Mouse (Mus musculus) thymus, postnatal 25 days (tissue): ENCODE measurements around the gene Srrm1.
"Not testable (repeated sequence)": the region's sequence is repeated elsewhere in the genome, so short reads cannot be mapped to it uniquely, and the experiment has no call there.

Experiments
- DNase-seq: peaks from one replicate; pipeline ENCODE4 v3.0.0; 2022

Srrm1 gene

DNA sequence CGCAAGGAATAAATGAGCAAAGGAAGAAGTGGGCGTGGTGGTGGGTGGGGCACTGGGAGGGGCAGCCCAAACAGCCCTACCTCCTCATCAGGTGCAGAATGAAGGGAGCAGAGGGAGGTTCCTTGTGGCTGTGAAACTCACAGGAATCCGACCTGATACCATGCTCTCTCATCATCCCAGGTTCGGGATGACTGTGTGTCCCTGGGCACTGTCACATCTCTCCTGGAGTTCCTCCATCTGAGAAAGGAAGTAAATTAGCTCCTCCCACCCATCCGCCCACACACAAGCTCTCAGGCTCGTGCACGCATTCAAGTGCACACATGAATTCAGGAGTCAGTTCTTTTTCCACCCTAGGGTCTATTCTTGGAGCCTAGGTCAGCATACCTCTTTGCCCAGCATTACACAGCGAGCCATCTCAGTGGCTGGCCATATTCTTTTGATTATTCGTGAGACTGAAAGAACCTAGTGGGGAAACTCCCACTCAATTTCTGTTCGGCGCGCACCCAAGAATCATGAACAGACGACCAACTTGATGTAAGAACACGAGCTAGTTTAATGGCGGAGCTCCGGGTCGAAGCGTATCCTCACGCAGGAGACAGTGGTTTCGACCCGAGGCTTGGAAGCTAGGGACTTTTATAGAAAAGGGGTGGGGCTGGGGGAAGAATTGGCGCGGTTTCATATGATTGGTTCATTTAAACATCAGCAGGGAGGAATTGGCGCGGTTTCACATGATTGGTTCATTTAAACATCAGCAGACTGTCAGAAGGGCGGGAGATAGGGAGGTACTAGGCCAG is 52.7 kb downstream of the Srrm1 start:
- peak; percentile 9 for DNase-seq

DNA sequence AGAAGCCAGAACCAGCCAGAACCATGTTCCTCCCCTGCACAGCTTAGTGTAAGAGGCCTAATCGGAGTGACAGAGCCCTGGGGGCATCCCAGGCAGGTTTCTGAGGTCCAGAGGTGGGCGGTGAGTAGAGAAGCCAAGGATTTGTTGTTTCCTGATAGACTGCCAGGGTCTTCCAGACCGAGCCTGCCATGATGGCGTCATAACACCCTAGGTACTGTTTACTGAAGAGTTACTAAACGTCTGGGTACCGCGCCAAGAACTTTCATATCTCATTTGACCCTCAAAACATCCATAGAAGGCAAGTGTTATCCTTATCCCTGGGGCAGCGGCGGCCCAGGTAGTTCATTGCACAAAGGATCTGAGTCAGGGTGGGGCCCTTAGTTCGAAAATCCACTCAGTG is 54.4 kb downstream of the Srrm1 start:
- DNase-seq, result no peak

DNA sequence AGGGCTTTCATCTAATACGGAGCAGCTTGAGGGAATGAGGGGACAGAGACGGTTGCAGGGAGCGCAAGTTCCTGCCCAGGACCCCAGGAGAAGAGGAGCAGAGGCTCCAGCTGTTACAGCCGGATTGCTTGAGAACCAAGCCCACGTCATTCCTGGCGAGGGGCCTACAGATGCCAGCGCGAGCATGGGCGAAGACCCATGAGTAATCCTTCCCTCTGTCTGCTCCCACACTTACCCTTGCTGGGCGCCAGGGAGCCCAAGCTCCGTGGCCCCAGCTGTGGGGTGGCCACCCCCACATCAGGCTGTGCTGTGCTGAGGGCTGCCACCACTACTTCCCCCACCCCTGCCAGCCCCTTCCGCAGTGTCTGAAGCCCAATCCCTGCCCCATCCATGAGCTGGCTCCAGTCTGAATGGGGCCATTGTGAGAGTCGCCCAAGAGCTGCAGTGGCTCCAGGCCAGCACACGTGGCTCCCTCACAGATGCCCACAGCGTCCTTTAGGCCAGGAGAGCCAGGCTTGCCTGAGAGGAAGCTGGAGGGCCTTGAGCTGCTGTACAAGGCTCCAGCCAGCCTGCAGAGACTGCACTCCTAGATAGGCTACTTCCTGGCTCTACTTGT is 55.1 kb downstream of the Srrm1 start:
- no peak for DNase-seq

DNA sequence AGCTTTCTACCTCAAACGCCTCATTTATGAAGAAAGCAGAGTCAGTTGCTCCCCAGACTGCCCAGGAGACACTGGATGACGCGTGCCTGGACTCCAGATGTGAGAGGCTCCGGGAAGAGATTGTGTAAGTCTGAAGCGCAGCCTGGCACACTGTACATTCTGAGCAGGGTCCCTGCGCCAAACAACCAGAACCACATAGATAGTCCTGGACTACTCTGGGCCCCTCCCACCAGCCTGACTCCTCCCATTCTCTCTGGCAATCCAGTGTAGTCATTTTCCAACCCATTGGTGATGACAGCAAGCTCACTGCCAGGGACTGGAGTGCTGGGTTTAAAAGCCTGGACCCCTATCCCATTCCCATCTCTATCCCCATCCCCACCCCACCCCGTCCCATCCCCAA is 56.0 kb downstream of the Srrm1 start:
- DNase-seq, result no peak

DNA sequence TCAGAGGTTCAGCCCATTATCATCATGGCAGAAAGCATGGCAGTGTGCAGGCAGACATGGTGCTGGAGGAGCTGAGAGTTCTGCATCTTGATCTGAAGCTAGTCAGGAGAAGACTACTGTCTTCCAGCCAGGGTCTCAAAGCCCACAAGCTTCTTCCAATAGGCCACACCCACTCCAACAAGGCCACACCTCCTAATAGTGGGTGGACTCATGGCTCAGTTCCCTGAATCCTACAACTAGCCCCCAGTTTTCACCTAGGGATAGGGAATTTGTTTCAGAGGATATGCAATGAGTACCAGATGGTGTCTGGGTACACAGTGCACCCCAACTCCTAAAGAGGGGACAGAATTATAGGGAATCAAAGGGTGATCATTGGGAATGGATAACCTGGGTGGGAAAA is 56.6 kb downstream of the Srrm1 start:
- no peak for DNase-seq

DNA sequence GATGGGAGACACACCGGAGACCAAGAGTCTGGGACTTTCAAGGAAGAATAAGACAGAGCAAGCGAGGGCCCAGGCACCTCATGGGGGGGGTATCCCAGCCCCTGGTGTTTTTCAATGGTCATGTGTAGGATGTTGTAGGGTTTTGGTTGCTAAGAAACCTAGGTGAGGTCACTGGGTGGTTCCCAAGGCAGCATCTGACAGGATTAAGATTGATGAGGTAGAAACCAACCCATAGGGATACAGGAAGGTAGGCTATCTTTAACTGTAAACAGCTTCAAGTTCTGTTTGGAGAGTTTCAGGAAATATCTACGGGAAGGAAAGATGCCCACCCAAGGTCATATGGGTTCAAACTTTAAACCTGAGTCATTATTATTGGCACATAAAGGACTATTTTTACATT is 59.3 kb downstream of the Srrm1 start:
- no peak for DNase-seq

DNA sequence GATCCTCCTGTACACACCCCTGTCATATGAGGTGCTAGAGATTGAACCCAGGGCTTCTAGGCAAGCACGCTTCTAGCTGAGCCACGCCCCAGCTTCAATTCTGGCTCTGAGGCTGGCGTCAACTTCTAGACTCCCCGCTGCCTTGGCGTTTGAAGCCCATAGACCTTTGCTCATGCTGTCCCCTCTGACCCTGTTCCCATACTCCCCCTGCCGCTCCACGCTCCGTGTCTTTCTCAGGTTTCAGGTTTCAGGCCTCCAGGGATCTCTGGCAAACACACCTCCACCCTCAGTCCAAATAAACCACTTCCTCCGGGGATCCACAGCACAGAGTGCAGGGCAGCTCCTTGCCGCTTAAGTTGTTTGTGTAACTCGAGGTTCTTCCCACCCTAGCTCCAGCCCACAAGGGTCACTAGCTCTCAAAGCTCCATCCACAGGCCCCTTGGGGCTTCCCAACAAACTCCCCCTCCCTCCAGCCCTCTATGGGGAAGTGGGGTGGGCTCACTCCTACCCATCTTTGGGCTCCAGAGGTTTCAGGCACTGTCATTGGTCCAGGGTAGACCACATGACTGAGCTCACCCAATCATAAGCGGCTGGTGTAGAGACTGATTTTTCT is 60.5 kb downstream of the Srrm1 start:
- peak; percentile 42 for DNase-seq

DNA sequence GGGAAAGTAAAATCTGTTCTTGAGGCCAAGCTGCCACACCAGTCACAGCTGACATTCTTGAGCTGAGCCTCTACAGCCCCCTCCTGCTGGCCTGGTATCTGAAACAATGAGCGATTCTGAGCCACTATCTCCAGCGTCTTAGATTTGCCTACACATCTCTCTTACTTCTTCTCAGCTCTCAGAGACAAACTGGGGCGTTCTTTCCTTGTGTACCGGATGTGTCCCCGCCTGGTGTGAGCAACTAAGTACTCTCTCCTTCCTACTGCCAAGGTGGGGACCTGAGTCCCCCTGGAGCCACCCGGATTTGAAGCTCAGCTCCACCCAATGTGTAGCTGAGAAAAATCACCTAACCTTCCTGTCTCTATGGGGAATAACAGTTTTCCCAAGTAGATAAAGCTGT is 61.3 kb downstream of the Srrm1 start:
- DNase-seq, result no peak

DNA sequence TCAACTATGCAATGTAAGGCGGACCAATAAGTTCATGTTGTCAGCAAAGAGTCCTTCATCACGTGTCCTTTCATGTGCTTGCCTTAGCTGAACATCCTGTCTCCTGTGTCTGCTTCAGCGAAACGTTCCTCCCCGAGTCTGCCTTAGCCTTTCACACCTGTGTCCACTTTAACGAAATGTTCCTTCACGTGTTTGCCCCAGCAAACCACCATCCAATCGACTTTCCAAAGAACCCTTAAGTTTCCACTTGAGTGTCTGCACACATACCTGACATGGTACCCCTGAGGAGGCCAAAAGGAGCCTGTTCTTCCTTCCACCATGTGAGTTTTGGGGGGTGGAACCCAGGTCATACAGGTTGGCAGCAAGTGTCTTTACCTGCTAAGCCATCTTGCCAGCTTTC is 61.9 kb downstream of the Srrm1 start:
- no peak for DNase-seq

DNA sequence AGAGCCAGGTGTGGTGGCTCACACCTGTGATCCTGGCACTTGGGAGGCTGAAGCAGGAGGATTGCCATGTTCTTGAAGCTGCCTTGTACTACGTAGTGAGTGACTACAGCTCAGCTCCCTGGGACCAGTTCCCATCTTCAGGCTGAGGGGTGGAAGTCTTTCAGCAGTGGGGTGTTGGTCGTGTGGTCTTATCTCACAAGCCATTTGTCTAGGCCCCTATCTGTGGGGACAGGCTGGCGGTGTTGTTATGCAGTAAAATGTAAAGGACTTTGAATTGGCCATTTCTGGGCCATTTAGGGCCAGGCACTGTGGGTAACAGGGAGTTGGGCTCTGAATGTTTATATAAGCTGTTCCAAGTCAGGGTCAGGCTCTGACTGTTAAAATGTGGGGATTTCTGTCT is 65.1 kb downstream of the Srrm1 start:
- no peak for DNase-seq

DNA sequence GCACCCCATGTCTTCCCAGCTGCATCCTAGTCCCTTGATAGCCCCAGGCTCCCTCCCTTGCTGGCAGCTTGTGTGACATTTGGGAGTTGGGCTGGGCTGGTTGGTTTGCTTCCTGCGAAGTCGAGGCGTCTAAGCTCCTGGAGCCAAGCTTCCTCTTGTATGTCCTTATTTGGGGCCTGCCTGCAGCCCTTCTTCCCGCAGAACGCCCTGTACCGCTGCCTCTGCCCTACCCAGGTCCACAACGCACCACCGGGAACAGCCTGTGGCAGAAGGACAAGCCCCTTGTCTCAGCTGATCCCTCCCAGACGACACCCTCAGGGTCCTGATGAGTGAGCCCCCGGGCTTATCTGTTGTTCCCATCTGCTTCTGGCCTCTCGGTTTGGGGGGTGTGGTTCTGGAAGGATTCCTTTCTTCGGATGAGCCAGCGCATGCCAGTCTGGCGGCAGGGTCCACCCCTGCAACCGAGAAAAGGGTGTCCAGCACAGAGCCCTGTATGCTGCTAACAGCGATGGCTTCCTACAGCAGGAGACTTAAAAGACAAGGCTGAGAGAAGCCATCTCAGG is 66.2 kb downstream of the Srrm1 start:
- no peak for DNase-seq

DNA sequence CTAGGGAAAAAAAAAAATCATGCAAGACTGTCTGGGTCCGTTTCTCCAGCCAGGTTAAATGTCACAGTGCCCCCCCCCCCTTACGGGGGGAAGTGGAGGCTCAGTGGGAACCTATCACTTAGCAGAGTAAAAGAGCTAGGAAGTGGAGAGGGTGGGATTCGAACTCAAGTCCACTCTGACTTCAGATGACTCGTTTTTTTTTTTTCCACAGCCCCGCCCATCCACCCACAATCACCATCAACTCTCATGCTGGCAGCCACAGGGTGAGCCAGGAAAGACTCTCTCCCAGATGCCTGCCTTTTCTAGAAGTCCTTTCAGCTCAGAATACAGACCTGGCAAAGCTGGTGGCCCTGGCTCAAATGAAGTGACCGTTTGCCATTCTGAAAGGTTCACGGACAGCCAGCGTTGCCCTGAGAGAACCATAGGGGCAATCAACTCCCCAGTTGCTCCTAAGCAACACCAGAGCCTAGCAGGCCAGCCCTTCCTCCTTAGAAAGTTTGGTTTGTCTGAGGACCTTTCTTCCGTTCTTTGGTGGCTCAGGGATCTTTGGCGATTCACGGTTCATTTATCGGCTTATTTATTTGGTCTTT is 67.0 kb downstream of the Srrm1 start:
- DNase-seq, result no peak

DNA sequence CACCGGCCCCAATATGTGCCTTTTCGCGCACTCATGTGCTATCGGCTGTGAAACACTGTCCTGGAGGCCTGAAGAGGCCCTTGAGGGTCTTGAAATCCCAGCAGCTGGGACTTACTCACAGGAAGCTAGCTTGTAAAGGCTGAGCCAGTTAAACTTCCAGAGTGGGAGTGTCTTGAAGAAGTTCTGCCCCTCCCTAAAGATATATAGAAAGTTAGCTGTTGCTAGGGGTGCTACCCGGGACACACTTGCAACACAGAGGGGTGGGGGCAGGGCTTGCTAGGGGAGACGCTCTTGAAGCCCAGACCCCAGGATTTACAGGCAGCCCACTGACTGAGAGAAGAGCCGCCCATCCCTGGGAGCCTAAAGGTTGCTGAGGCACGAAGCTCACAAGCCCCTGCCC is 67.7 kb downstream of the Srrm1 start:
- no peak for DNase-seq

DNA sequence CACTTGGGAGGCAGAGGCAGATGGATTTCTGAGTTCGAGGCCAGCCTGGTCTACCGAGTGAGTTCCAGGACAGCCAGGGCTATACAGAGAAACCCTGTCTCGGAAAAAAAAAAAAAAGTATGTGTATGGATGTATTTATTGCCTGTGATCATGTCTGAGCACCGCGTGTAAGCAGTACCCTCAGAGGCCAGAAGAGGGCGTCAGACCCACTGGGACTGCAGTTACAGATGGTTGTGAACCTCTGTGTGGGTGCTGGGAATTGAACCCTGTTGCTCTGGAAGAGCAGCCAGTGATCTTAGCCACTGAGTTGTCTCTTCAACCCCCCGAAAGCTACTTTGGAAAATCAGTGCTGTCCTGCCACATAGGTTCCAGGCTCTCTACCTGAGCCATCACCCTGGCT is 69.2 kb downstream of the Srrm1 start:
- no peak for DNase-seq

DNA sequence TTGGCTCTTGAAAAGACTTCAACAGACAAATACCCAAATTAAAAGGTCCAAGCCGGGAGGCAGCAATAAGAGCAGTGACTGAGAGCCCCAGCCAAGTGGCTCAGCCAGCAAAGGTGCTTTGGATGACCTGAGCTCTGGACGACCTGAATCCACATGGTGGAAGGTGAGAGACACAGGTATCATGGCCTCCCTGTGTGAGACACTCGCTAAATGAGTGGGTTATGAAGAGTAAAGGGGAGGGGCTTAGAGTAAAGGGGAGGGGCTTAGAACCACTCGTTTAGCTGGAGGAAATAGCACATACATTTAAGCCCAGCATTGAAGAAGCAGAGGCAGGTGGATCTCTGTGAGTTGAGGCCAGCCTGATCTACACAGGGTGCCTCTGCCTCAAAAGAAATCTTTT is 69.7 kb downstream of the Srrm1 start:
- DNase-seq, result no peak

DNA sequence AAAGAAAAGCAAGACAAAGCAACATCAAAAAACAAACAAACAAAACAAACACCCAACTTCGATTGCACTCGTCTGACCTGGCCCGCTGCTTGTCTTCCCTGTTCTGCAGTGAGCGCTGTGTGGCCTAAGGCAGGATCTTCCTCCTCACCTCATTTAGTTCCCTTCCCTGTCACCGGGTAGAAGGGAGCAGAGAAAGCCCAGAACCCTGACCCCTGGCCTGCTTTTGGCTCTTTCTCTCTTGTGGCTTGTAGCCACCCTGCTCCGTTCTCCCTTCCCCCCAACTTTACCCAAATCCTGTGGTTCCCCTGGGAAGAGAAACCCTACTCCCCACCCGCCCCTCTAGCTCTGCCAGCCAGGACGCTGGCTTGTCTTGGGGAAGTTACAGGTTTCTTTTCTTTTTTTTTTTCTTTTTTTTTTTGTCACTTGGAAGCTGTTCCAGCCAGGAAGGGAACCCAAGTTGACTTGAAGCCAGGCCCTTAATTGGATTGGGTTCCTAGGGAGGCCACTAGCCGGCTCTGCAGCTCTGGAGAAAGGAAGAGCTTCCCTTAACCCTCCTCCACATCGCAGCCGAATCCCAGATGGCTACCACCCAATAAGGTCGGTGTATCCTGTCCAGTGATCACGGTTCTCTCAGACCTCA is 70.3 kb downstream of the Srrm1 start:
- no peak for DNase-seq

DNA sequence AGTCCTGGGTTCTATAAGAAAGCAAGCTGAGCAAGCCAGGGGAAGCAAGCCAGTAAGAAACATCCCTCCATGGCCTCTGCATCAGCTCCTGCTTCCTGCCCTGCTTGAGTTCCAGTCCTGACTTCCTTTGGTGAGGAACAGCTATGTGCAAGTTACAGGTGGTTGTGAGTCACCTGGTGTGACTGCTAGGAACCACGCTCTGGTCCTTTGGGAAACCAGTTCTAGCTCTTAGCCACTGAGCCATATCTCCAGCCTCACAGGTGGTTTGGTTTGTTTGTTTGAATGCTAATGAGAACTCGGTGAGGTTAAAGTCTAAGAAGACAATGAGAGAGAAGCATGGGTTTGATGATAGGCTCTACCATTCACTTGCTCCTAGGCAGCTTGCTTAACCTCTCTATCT is 73.1 kb downstream of the Srrm1 start:
- not testable (repeated sequence) for DNase-seq

DNA sequence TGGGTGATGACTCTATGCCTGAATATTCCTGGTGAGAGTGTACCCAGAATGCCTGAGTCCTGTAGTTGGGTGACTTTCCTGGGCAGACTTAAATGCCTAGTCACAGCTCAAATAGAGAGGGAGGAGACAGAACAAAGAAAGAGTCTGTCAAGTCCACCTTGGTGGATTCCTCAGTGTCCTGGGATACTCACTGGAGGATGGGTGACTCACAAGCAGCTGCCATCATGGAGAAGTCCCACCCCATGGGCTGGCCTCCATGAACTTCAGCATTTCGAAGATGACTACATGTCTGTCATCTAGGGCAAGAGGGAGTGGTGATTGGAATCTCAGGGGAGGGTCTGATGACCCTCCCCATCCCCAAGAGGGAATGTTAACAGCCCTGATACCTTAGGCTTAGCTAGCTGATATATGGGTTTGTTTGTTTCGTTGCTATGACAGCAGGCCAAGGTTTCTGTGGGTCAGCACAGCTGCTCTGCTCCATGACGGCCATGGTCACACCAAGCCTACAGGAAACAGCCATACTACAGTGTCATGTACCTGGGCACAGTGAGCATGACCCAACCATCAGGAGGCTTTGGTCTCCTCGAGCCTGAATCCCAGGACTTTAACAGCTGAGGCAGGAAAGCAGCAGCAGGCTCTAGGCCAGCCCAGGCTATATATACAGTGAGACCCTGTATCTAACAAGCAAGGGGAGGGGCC is 76.3 kb downstream of the Srrm1 start:
- DNase-seq, result no peak

DNA sequence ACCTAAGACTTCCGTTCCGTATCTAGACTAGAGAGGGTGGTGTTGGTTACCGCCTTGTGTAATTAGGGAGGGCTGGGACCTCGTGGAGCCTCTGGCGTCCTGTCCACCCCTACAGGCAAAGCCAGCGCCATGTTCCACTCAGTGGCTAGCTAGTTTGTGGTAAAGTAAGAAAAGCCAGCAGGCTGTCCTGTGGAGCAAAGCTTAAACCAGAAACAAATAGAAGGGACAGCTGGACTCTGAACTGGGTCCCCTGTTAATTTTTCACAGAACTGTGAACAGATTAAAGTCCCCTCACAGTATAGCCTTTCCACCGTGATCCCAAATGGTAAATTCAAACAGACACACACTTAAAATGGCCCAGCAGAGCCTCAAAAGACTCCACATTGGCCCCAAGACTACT is 78.4 kb downstream of the Srrm1 start:
- DNase-seq, result no peak

DNA sequence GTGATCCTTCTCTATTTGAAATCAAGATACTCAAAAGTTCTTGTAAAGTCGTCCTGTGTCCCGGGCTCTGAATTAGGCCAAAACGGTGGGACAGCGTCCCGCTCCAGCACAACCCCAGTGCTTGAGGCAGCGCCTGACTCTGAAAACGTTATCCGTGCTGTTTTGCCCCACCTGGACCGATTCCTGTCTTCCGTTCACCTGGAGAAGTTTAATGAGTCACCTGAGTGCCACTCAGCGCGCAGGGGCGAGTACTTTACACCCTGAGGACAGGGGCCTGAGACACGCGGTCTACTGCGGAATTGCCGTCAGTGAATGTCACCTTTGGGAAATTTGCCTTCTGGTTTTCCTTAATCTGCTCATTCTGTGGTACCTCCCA is 79.8 kb downstream of the Srrm1 start:
- DNase-seq, result no peak

DNA sequence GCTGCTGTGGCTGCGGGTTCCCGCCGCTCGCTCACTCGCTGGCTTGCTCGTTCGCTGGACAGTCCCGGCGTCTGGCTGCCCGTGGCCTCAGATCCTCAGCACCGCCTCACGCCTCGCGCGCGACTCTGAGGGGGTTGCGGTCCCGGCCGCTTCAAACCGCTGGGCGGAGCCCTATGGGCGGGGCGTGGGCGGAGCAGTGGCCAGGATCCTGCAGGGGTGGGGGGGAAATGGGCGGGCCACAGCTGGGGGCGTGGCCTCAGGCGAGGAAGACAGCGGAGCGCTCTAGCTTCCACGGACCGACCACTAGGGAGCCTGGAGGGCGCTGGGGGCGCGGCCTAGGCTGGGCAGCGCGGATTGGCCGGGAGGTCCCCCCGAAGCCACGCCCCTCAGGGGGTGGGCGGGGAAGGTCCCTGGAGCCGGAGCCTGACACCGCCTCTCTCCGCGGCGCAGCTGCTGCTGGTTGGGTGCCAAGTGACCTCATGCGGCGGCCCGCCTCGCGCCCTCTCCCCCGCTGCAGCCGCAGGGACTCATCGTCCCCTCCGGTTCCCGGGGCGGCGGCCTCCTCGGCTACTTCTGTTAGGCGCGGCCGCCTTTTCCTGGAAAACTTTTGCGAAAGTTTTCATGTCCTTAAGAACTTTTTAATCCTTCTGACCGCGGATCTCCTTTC is 80.3 kb downstream of the Srrm1 start, which contains the start of gene Clic4:
Clic4 (minus strand) TSS at position 175 of the 667 bp plus-strand sequence.
- DNase-seq, result peak; percentile 100
